ENCODE assay signal across 9 mouse cellular contexts in the genomic region with DNA sequence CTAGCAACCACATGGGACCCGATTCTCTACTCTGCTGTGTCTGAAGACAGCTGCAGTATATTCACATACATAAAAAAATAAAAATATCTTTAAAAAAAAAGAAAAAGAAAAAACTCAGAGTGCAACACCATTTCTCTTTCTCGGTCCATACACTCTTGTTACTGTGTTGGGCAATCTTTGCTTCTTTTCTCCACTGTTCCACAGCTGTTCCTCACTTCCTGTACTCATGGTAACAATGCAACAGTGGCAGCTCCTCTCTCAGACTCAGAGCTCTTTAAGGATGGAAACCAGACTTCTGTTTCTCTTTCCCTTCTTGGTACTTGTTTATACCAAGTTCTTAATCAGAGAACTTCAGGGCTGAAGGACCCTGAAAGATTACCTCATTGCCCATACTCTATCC. TPM values are rescaled to one million over a fixed set of nuclear protein-coding genes. Genes with fewer than 3 reads are reported as not detected.
DNase-seq lines count a peak whose midpoint lies in the region; ATAC-seq and TF ChIP-seq lines count a peak whose summit lies in the region.
"Had no signal": no experiment of that assay in that cellular context is flagged by ENCODE, and none has a peak within 500 bp of the region (broad histone marks: within the 10 kb centered on the region; RNA-seq: fewer than 3 reads in every experiment).

No protein-coding gene starts in this region.

- peak overlapping the region; percentile 94 for H3K4me3 ChIP-seq in megakaryocyte, embryonic 14.5 days (replicated peaks)
- peak overlapping the region; percentile 88 for H3K4me3 ChIP-seq in forebrain, embryonic 11.5 days (ENCODE audit: low read depth, low read length)
- peak overlapping the region; percentile 70 for H3K4me3 ChIP-seq in limb, embryonic 14.5 days (replicated peaks; ENCODE audit: low read length)
- H3K4me3 ChIP-seq in stomach, embryonic 15.5 days (replicated peaks): peak overlapping the region; percentile 97

- peaks cover 37% of the 10 kb centered on the region for H3K4me1 ChIP-seq in megakaryocyte, embryonic 14.5 days
- peaks cover 13% of the 10 kb centered on the region for H3K4me1 ChIP-seq in forebrain, embryonic 11.5 days (replicated peaks; ENCODE audit: control insufficient read depth, insufficient read depth, low read length)
- peaks cover 13% of the 10 kb centered on the region for H3K4me1 ChIP-seq in limb, embryonic 14.5 days (ENCODE audit: control insufficient read depth, insufficient read depth, low read length)
- peaks cover 15% of the 10 kb centered on the region; the same call in 1 of the 2 replicates for H3K4me1 ChIP-seq in stomach, embryonic 15.5 days

- H3K27ac ChIP-seq in forebrain, embryonic 11.5 days (ENCODE audit: low read depth, low read length): no peak overlapping the region
- no peak overlapping the region for H3K27ac ChIP-seq in limb, embryonic 14.5 days (replicated peaks; ENCODE audit: low read depth, low read length)
- no peak overlapping the region for H3K27ac ChIP-seq in stomach, embryonic 15.5 days

- WGBS in forebrain, embryonic 11.5 days: 91% methylated on average over 2 of the region's 2 CpGs
- 81% methylated on average over 2 of the region's 2 CpGs for WGBS in limb, embryonic 14.5 days
- 66% methylated on average over 2 of the region's 2 CpGs for WGBS in stomach, embryonic 15.5 days

- peak overlapping the region; percentile 54 for H3K4me2 ChIP-seq in forebrain, embryonic 11.5 days (ENCODE audit: low read depth, low read length, severe bottlenecking)
- peak overlapping the region; percentile 51 for H3K4me2 ChIP-seq in limb, embryonic 14.5 days (replicated peaks; ENCODE audit: low read depth, low read length, severe bottlenecking)
- H3K4me2 ChIP-seq in stomach, embryonic 15.5 days: peak overlapping the region; percentile 63

- no peak for ATAC-seq in megakaryocyte, adult 5-6 weeks (ENCODE audit: poor library complexity, severe bottlenecking)
- ATAC-seq in forebrain, embryonic 11.5 days (replicated peaks; ENCODE audit: low FRiP score): no peak
- no peak for ATAC-seq in limb, embryonic 14.5 days (ENCODE audit: low FRiP score, low read depth)
- ATAC-seq in stomach, embryonic 15.5 days (ENCODE audit: insufficient read depth, low FRiP score, low read depth): no peak

- no peak for TF ChIP-seq POLR2A in limb, embryonic 14.5 days (IDR thresholded peaks at IDR 0.05; ENCODE audit: borderline replicate concordance, extremely low read depth, insufficient read depth, insufficient read length)

- H3K27me3 ChIP-seq in megakaryocyte, embryonic 14.5 days (replicated peaks): no peaks in the 10 kb centered on the region
- H3K27me3 ChIP-seq in forebrain, embryonic 11.5 days (ENCODE audit: control insufficient read depth, insufficient read depth, low read length): no peaks in the 10 kb centered on the region
- no peaks in the 10 kb centered on the region for H3K27me3 ChIP-seq in limb, embryonic 14.5 days (ENCODE audit: control insufficient read depth, insufficient read depth, low read length)
- H3K27me3 ChIP-seq in stomach, embryonic 15.5 days (replicated peaks): no peaks in the 10 kb centered on the region

- H3K36me3 ChIP-seq in megakaryocyte, embryonic 14.5 days (replicated peaks; ENCODE audit: low read length): peaks cover 61% of the 10 kb centered on the region
- H3K36me3 ChIP-seq in forebrain, embryonic 11.5 days (ENCODE audit: control insufficient read depth, insufficient read depth, low read length): no peaks in the 10 kb centered on the region; the same call in 1 of the 2 replicates
- H3K36me3 ChIP-seq in limb, embryonic 14.5 days (ENCODE audit: control insufficient read depth, insufficient read depth, low read length): peaks cover 55% of the 10 kb centered on the region
- H3K36me3 ChIP-seq in stomach, embryonic 15.5 days: peaks cover 10% of the 10 kb centered on the region

- no peaks in the 10 kb centered on the region for H3K9me3 ChIP-seq in megakaryocyte, embryonic 14.5 days
- H3K9me3 ChIP-seq in forebrain, embryonic 11.5 days (ENCODE audit: control insufficient read depth, low read length): no peaks in the 10 kb centered on the region
- H3K9me3 ChIP-seq in limb, embryonic 14.5 days (ENCODE audit: control insufficient read depth, low read length): no peaks in the 10 kb centered on the region
- no peaks in the 10 kb centered on the region for H3K9me3 ChIP-seq in stomach, embryonic 15.5 days

- H3K9ac ChIP-seq in forebrain, embryonic 11.5 days (ENCODE audit: low read length): peak overlapping the region; percentile 97
- peak overlapping the region; percentile 87; the same call in 1 of the 2 replicates for H3K9ac ChIP-seq in limb, embryonic 14.5 days (ENCODE audit: low read depth, low read length, severe bottlenecking)
- H3K9ac ChIP-seq in stomach, embryonic 15.5 days: peak overlapping the region; percentile 88; the same call in 1 of the 2 replicates

- no peak for DNase-seq in forebrain, embryonic 11.5 days (ENCODE audit: low spot score)
- no peak for DNase-seq in limb, embryonic 14.5 days (ENCODE audit: low spot score)
- no peak for DNase-seq in right cerebral cortex, postnatal 36 days (ENCODE audit: low spot score in 2 of 2)
- DNase-seq in left cerebral cortex, postnatal 4 days: no peak
- no peak for DNase-seq in layer of hippocampus, adult 11-12 months (ENCODE audit: low spot score)
- DNase-seq: thymus, postnatal 25 days had no signal

- intact Hi-C loops in left cerebral cortex, postnatal 4 days (cut with DNase I): no loop called here

RNA-seq across cellular contexts. Expression of a gene that starts 1.1 kb away (rescaled TPM):
- 2.4 and 5.0 TPM in 2 replicates for polyA plus RNA-seq in megakaryocyte, embryonic 14.5 days (2012; ENCODE audit: insufficient read depth, low replicate concordance)
- total RNA-seq in megakaryocyte, adult 5-6 weeks (2015): 9.1 and 11.3 TPM in 2 replicates
- 9.3 and 14.1 TPM in 2 replicates for total RNA-seq in megakaryocyte, adult 5-6 weeks (2017)
- 48.0 and 56.0 TPM in 2 replicates for polyA plus RNA-seq in forebrain, embryonic 11.5 days (2014; fragmentation: Nextera tagmentation; extraction: Ambion mirVana)
- 25.5 and 26.8 TPM in 2 replicates for polyA plus RNA-seq in limb, embryonic 14.5 days (2012; rRNA removed)
- polyA plus RNA-seq in limb, embryonic 14.5 days (2014; fragmentation: Nextera tagmentation; extraction: Ambion mirVana): 30.5 and 33.8 TPM in 2 replicates
- 27.4 and 29.3 TPM in 2 replicates for polyA plus RNA-seq in stomach, embryonic 15.5 days (2015; fragmentation: Nextera tagmentation; extraction: Ambion mirVana)
- 10 to 100 TPM; 37.5 to 43.6 TPM for total RNA-seq in left cerebral cortex, postnatal 4 days (2021)

RNA-seq across cellular contexts. Expression of a gene that starts 1.2 kb away (rescaled TPM):
- polyA plus RNA-seq in megakaryocyte, embryonic 14.5 days (2012; ENCODE audit: insufficient read depth, low replicate concordance): 16.0 and 56.8 TPM in 2 replicates
- 113 and 119 TPM in 2 replicates for total RNA-seq in megakaryocyte, adult 5-6 weeks (2015)
- 61.6 and 70.9 TPM in 2 replicates for total RNA-seq in megakaryocyte, adult 5-6 weeks (2017)
- 190 and 204 TPM in 2 replicates for polyA plus RNA-seq in forebrain, embryonic 11.5 days (2014; fragmentation: Nextera tagmentation; extraction: Ambion mirVana)
- 155 and 170 TPM in 2 replicates for polyA plus RNA-seq in limb, embryonic 14.5 days (2012; rRNA removed)
- polyA plus RNA-seq in limb, embryonic 14.5 days (2014; fragmentation: Nextera tagmentation; extraction: Ambion mirVana): 207 and 219 TPM in 2 replicates
- 211 and 241 TPM in 2 replicates for polyA plus RNA-seq in stomach, embryonic 15.5 days (2015; fragmentation: Nextera tagmentation; extraction: Ambion mirVana)
- total RNA-seq in left cerebral cortex, postnatal 4 days (2021): 100 to 1,000 TPM; 158 to 162 TPM

RNA-seq across cellular contexts. Expression of a gene that starts 17.7 kb away (rescaled TPM):
- polyA plus RNA-seq in megakaryocyte, embryonic 14.5 days (2012; ENCODE audit: insufficient read depth, low replicate concordance): 0.18 TPM in 1 of 2 replicates, not detected in the other
- total RNA-seq in megakaryocyte, adult 5-6 weeks (2015): not detected in 2 replicates
- not detected in 2 replicates for total RNA-seq in megakaryocyte, adult 5-6 weeks (2017)
- polyA plus RNA-seq in forebrain, embryonic 11.5 days (2014; fragmentation: Nextera tagmentation; extraction: Ambion mirVana): 11.3 and 15.6 TPM in 2 replicates
- polyA plus RNA-seq in limb, embryonic 14.5 days (2012; rRNA removed): 28.6 and 38.1 TPM in 2 replicates
- 32.0 and 35.0 TPM in 2 replicates for polyA plus RNA-seq in limb, embryonic 14.5 days (2014; fragmentation: Nextera tagmentation; extraction: Ambion mirVana)
- 10.3 and 13.5 TPM in 2 replicates for polyA plus RNA-seq in stomach, embryonic 15.5 days (2015; fragmentation: Nextera tagmentation; extraction: Ambion mirVana)
- 100 to 1,000 TPM; 143 TPM for total RNA-seq in left cerebral cortex, postnatal 4 days (2021)

RNA-seq across cellular contexts. Expression of a gene that starts 36.8 kb away (rescaled TPM):
- 8.0 and 10.4 TPM in 2 replicates for polyA plus RNA-seq in megakaryocyte, embryonic 14.5 days (2012; ENCODE audit: insufficient read depth, low replicate concordance)
- 33.7 and 34.7 TPM in 2 replicates for total RNA-seq in megakaryocyte, adult 5-6 weeks (2015)
- 31.3 and 34.1 TPM in 2 replicates for total RNA-seq in megakaryocyte, adult 5-6 weeks (2017)
- polyA plus RNA-seq in forebrain, embryonic 11.5 days (2014; fragmentation: Nextera tagmentation; extraction: Ambion mirVana): 119 TPM in 2 replicates
- 70.3 and 73.1 TPM in 2 replicates for polyA plus RNA-seq in limb, embryonic 14.5 days (2012; rRNA removed)
- polyA plus RNA-seq in limb, embryonic 14.5 days (2014; fragmentation: Nextera tagmentation; extraction: Ambion mirVana): 51.5 and 52.2 TPM in 2 replicates
- polyA plus RNA-seq in stomach, embryonic 15.5 days (2015; fragmentation: Nextera tagmentation; extraction: Ambion mirVana): 77.6 and 83.4 TPM in 2 replicates
- total RNA-seq in left cerebral cortex, postnatal 4 days (2021): 100 to 1,000 TPM; 133 to 142 TPM

RNA-seq across cellular contexts. Expression of a gene that starts 56.4 kb away (rescaled TPM):
- polyA plus RNA-seq in megakaryocyte, embryonic 14.5 days (2012; ENCODE audit: insufficient read depth, low replicate concordance): 6.1 and 10.1 TPM in 2 replicates
- 130 and 138 TPM in 2 replicates for total RNA-seq in megakaryocyte, adult 5-6 weeks (2015)
- 129 and 168 TPM in 2 replicates for total RNA-seq in megakaryocyte, adult 5-6 weeks (2017)
- polyA plus RNA-seq in forebrain, embryonic 11.5 days (2014; fragmentation: Nextera tagmentation; extraction: Ambion mirVana): 247 and 256 TPM in 2 replicates
- polyA plus RNA-seq in limb, embryonic 14.5 days (2012; rRNA removed): 111 and 120 TPM in 2 replicates
- polyA plus RNA-seq in limb, embryonic 14.5 days (2014; fragmentation: Nextera tagmentation; extraction: Ambion mirVana): 201 and 210 TPM in 2 replicates
- polyA plus RNA-seq in stomach, embryonic 15.5 days (2015; fragmentation: Nextera tagmentation; extraction: Ambion mirVana): 232 and 237 TPM in 2 replicates
- total RNA-seq in left cerebral cortex, postnatal 4 days (2021): 100 to 1,000 TPM; 141 to 148 TPM
